Mouse (Mus musculus) small intestine, adult 10 weeks (tissue): Measurements from ENCODE around the gene Aimp1. TPM values are rescaled to one million over a fixed set of nuclear protein-coding genes. Genes with fewer than 3 reads are reported as not detected.

ENCODE experiments used
- polyA plus RNA-seq: library from polyadenylated mRNA; stranded (reverse); fragments of 350-450 nt; fragmentation: Illumina TruSeq; extraction: RNeasy Lipid Tissue Mini Kit (QIAGEN cat#74804); gene quantifications from one replicate; pipeline ENCODE4 v1.2.3, GENCODE M21; 2014; ENCODE audit warnings: low replicate concordance

Aimp1 gene
- polyA plus RNA-seq, result 103 TPM

GRCm38 (mm10) chr3:132684231-132684928, at the start of gene Aimp1:
TSS of gene Aimp1 (minus strand) at chr3:132684370.

GRCm38 (mm10) chr3:132683447-132684230, 531 bp downstream of the Aimp1 start, which contains the start of gene Tbck:
TSS of gene Tbck (plus strand) at chr3:132684144.

GRCm38 (mm10) chr3:132629601-132630239, 54.5 kb downstream of the Aimp1 start, which contains the start of gene Gimd1:
TSS of gene Gimd1 (plus strand) at chr3:132629820.

Other genes with a start within 250 kb of the Aimp1 start
- 748 TPM for gene Gimd1, start 54.5 kb downstream of the Aimp1 start, polyA plus RNA-seq
- 17.4 TPM for gene Tbck, start 226 bp downstream of the Aimp1 start, polyA plus RNA-seq